Mouse (Mus musculus) CH12.LX (cell line): ENCODE results near the gene Lrp6.

ENCODE experiments used
- CHD2 ChIP-seq: IDR thresholded peaks from 2 replicates; pipeline ENCODE4 v1.6.1; 2011; ENCODE audit warnings: low read length, improper control_type of control experiment
- NELFE ChIP-seq: IDR thresholded peaks from 2 replicates; pipeline ENCODE4 v1.6.1; 2011; ENCODE audit warnings: low read depth, low read length, improper control_type of control experiment
- POLR2AphosphoS2 ChIP-seq: IDR thresholded peaks from 2 replicates; pipeline ENCODE4 v1.6.1; 2011; ENCODE audit warnings: low read depth, low read length, improper control_type of control experiment
- SIN3A ChIP-seq: IDR thresholded peaks from 2 replicates; pipeline ENCODE4 v1.6.1; 2012; ENCODE audit warnings: low read length, improper control_type of control experiment, inconsistent platforms
- TBP ChIP-seq: conservative IDR thresholded peaks from 2 replicates; pipeline ENCODE4 v1.6.1; 2011; ENCODE audit warnings: low read depth, low read length, improper control_type of control experiment
- UBTF ChIP-seq: IDR thresholded peaks from 2 replicates; pipeline ENCODE4 v1.6.1; 2012; ENCODE audit warnings: low read depth, mild to moderate bottlenecking, inconsistent platforms, low read length, improper control_type of control experiment, moderate library complexity

GRCm38 (mm10) chr6:134511118-134511517, 55.6 kb downstream of the Lrp6 start:
- TF ChIP-seq TBP (no peak), UBTF (no peak), CHD2 (no peak), POLR2AphosphoS2 (no peak), SIN3A (no peak), NELFE (no peak)
